Mouse (Mus musculus) heart, embryonic 16.5 days (tissue): ENCODE measurements around the gene Clhc1. TPM values are rescaled to one million over a fixed set of nuclear protein-coding genes. Genes with fewer than 3 reads are reported as not detected.

Source experiments
- ATAC-seq: fragments of 200-750 bp; cut with Nextera tagmentation; replicated peaks from 2 replicates; pipeline ENCODE4 v1.8.0; 2017; ENCODE audit warnings: moderate number of reproducible peaks; ENCODE audit not compliant: insufficient read depth, low FRiP score; ENCODE audit errors: extremely low read depth
- H3K27ac ChIP-seq: fragments of 300-500 bp; sonication (generic); 2 replicates; pipeline ENCODE4 v1.5.1; 2014; ENCODE audit warnings: mild to moderate bottlenecking, low read length, control low read depth, moderate library complexity
- H3K27me3 ChIP-seq: fragments of 300-500 bp; sonication (generic); 2 replicates; pipeline ENCODE4 v1.6.1; 2014; ENCODE audit warnings: low read length, mixed read lengths; ENCODE audit not compliant: control insufficient read depth, insufficient read depth
- H3K36me3 ChIP-seq: fragments of 300-500 bp; sonication (generic); 2 replicates; pipeline ENCODE4 v1.6.1; 2014; ENCODE audit not compliant: control insufficient read depth, insufficient read depth
- H3K4me1 ChIP-seq: fragments of 300-500 bp; sonication (generic); 2 replicates; pipeline ENCODE4 v1.6.1; 2014; ENCODE audit warnings: low read length, mixed read lengths; ENCODE audit not compliant: control insufficient read depth, insufficient read depth
- H3K4me2 ChIP-seq: fragments of 300-500 bp; sonication (generic); 2 replicates; pipeline ENCODE4 v1.6.1; 2014; ENCODE audit warnings: low read depth, mild to moderate bottlenecking, control low read depth, low read length
- H3K4me3 ChIP-seq: fragments of 300-500 bp; sonication (generic); 2 replicates; pipeline ENCODE4 v1.5.1; 2014; ENCODE audit warnings: mild to moderate bottlenecking, control low read depth, low read length
- H3K9ac ChIP-seq: fragments of 300-500 bp; sonication (generic); 2 replicates; pipeline ENCODE4 v1.6.1; 2014; ENCODE audit warnings: low read length, control low read depth
- H3K9me3 ChIP-seq: fragments of 300-500 bp; sonication (generic); replicated peaks from 2 replicates; pipeline ENCODE4 v1.6.1; 2016; ENCODE audit warnings: low read length; ENCODE audit not compliant: control insufficient read depth
- WGBS: fragments of 180-500 bp; shearing (Covaris S2); extraction: QIAGEN DNeasy Blood & Tissue Kit; methylation state at CpG from one replicate; pipeline ENCODE4 v1.1.7; 2014; 5-methylcytosine and 5-hydroxymethylcytosine counted together
- polyA plus RNA-seq: library from polyadenylated mRNA; unstranded; fragments of >200 nt; fragmentation: Nextera tagmentation; extraction: Ambion mirVana; gene quantifications from 2 replicates; pipeline ENCODE4 v1.2.1, GENCODE M21; 2015

The Clhc1 gene
- polyA plus RNA-seq, 1 experiment from 2014 or later = 0.14 TPM

DNA sequence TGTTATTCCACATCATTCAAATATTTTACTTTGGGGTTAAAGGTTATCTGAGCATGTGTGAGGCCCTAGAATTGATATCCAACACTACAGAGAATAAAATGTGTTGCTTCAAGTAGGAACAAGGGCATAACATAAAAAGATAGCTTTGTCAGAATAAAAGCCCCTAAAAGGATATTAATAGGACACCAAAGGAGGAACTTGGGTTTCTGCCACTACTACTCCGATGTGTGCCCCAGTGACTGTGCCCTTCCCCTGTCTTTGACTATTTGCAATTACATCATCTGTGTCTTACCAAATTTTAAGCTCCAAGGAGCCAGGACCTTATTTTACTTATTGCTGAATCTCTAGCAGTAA is 1.7 kb downstream of the Clhc1 start:
- WGBS = 53% methylated on average over 1 of the region's 1 CpGs
- Histone ChIP-seq H3K9ac (no peak overlapping the region), H3K4me1 (peaks cover 12% of the 10 kb centered on the region), H3K36me3 (peaks cover 14% of the 10 kb centered on the region), H3K4me3 (no peak overlapping the region), H3K9me3 (no peaks in the 10 kb centered on the region), H3K27me3 (no peaks in the 10 kb centered on the region), H3K27ac (no peak overlapping the region), H3K4me2 (no peak overlapping the region)
- ATAC-seq = no peak

DNA sequence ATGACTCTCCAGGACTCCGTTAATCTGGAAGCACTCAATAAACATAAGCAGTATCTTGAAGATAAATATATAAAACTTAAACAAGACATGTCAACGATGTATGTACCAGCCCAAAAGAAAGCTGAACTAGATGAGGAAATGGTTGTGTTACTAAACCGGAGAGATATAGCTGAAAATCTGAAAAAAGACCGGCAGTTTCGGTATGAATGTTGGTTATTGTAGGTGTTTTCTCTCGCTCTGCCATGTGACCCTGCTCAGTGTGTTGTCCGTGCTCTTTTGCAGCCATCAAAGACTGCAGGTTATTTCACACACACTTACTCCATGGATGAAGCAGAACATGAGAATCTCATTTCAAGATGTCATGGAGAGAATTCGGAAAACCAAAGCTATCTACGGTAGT is 12.7 kb downstream of the Clhc1 start:
- H3K9me3 ChIP-seq = no peaks in the 10 kb centered on the region
- no peak for ATAC-seq
- H3K4me2 ChIP-seq = no peak overlapping the region
- no peaks in the 10 kb centered on the region for H3K36me3 ChIP-seq
- H3K9ac ChIP-seq = no peak overlapping the region
- no peak overlapping the region for H3K27ac ChIP-seq
- H3K27me3 ChIP-seq = no peaks in the 10 kb centered on the region
- no peak overlapping the region for H3K4me3 ChIP-seq
- 80% methylated on average over 9 of the region's 9 CpGs for WGBS
- H3K4me1 ChIP-seq = no peaks in the 10 kb centered on the region

DNA sequence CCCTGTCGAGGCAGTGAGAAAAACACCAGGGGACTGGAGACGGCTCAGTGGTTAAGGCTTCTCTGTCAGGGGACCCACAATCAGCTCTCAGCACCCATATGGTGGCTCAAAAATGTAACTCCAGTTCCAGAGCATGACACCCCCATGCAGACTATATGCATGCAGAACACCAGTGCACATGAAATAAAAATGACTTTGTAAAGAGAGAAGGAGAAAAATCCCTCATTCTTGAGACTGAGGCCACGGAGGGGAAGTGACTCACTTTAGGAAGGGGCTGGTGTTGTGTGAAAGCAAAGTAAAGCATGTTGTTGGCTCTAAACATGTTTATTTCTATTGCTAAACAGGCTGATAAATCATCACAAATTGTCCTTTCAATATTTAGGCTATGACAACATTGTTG is 13.2 kb downstream of the Clhc1 start:
- H3K9me3 ChIP-seq = no peaks in the 10 kb centered on the region
- 79% methylated on average over 3 of the region's 3 CpGs for WGBS

DNA sequence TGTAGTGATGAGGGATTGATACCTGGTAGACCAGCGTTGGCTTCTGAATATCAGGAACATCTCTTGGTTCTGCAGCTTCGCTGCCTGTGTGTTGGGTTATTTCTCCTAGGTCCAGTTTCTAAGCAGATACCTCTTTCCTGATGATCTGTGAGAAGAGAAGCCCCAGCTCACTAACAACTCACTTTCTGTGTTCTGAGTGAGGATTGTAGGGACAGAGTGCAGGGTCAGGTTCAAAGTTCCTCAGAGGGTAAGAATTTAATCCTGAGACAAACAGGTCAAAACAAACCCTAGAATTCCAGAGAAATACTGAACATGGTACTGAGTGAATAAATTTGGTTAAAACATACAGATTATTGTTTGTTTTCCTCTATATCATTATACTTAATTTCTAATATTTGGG is 15.7 kb downstream of the Clhc1 start:
- no peak overlapping the region for H3K4me2 ChIP-seq
- no peak overlapping the region for H3K9ac ChIP-seq
- H3K36me3 ChIP-seq = no peaks in the 10 kb centered on the region
- H3K4me1 ChIP-seq = no peaks in the 10 kb centered on the region
- no peak for ATAC-seq
- H3K27ac ChIP-seq = no peak overlapping the region
- no peaks in the 10 kb centered on the region for H3K9me3 ChIP-seq
- no peaks in the 10 kb centered on the region for H3K27me3 ChIP-seq
- no peak overlapping the region for H3K4me3 ChIP-seq
- WGBS = 71% methylated on average over 2 of the region's 2 CpGs

More for the DNA sequence above, 13.2 kb downstream of the Clhc1 start:
- H3K36me3 ChIP-seq = no peaks in the 10 kb centered on the region
- H3K4me3 ChIP-seq = no peak overlapping the region
- H3K27me3 ChIP-seq = no peaks in the 10 kb centered on the region
- no peaks in the 10 kb centered on the region for H3K4me1 ChIP-seq
- H3K4me2 ChIP-seq = no peak overlapping the region
- no peak overlapping the region for H3K27ac ChIP-seq
- H3K9ac ChIP-seq = no peak overlapping the region
- no peak for ATAC-seq

DNA sequence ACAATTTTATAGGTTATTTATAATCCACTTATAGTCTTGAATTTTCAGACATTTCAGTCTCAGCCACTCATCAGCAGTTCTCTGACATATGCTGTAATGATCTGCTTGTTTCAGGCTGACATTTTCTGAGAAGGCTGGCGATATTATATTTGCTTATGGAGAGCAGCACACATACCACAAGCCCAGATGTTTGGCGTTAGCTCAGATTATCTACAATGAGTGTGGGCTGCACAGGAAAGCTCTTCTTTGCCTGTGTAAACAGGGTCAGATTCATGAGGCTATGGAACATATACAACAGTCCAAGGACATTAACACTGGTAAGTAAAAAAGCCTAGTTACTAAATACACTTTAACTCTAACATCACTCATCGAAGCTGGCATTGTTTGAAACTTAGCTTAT is 23.8 kb downstream of the Clhc1 start:
- H3K9ac ChIP-seq = no peak overlapping the region
- no peaks in the 10 kb centered on the region for H3K9me3 ChIP-seq
- WGBS = 54% methylated on average over 3 of the region's 3 CpGs
- no peak overlapping the region for H3K27ac ChIP-seq
- no peaks in the 10 kb centered on the region for H3K27me3 ChIP-seq
- no peaks in the 10 kb centered on the region for H3K4me1 ChIP-seq
- no peaks in the 10 kb centered on the region for H3K36me3 ChIP-seq
- H3K4me2 ChIP-seq = no peak overlapping the region
- H3K4me3 ChIP-seq = no peak overlapping the region
- no peak for ATAC-seq

DNA sequence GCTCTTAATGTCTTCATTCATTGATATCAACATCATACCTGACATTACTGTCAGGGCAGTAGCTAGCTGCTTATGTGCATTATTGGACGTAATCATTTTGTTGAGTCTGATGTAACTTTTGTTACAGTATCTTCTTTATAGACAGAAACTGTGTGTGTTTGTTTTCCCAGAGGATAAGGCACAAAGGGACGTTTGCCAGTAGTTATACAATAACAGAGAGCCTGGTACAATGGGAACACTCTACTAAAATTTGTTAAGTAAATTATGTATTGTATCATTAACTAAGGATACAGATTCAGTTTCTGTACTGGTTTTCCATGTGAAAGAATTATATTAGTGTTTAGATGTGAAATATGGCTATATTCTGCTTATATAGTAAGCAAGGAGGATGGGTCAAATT is 24.9 kb downstream of the Clhc1 start:
- Histone ChIP-seq H3K4me2 (no peak overlapping the region), H3K9ac (no peak overlapping the region), H3K9me3 (no peaks in the 10 kb centered on the region), H3K27me3 (no peaks in the 10 kb centered on the region), H3K27ac (no peak overlapping the region), H3K4me1 (no peaks in the 10 kb centered on the region), H3K36me3 (no peaks in the 10 kb centered on the region), H3K4me3 (no peak overlapping the region)
- no peak for ATAC-seq
- 68% methylated on average over 2 of the region's 2 CpGs for WGBS

DNA sequence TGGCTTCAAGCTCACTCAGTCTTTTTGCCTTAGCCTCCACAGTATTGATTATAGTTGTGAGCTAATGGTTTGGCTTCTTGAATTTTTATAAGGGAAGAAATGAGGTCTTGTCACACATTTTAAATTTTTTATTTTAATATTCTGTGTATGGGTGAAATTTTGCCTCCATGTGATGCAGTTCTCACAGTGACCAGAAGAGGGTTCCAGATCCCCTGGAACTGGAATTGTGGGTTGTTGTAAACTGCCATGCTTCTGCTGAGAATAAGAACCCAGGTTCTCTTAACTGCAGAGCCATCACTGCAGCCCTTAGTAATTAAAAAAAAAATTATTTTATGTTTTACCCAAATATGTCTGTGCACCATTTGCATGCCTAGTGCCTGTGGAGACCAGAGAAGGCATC is 31.9 kb downstream of the Clhc1 start:
- no peak overlapping the region for H3K4me3 ChIP-seq
- no peak overlapping the region for H3K27ac ChIP-seq
- no peak overlapping the region for H3K9ac ChIP-seq
- no peak for ATAC-seq
- H3K9me3 ChIP-seq = peaks cover 3% of the 10 kb centered on the region; the same call in 1 of the 2 replicates
- H3K4me1 ChIP-seq = no peaks in the 10 kb centered on the region
- no peak overlapping the region for H3K4me2 ChIP-seq
- H3K36me3 ChIP-seq = no peaks in the 10 kb centered on the region
- no peaks in the 10 kb centered on the region for H3K27me3 ChIP-seq

DNA sequence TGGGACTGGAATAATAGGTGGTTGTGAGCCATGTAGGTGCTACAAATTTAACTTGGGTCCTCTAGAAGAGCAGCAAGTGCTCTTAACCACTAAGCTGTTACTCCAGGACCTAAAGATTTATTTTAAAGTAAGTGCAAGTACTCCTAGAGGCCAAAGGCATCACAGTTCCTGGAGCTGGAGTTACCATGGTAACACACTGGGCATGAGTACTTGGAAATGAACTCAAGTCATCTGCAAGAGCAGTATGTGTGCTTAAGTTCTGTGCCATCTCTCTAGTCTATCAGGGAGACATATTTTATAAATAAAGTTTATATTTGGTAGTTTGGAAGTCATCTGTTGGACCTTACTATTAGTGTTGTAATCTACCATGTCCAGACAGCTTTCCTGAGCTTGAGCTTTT is 47.5 kb downstream of the Clhc1 start:
- no peak for ATAC-seq
- H3K4me3 ChIP-seq = no peak overlapping the region
- no peak overlapping the region for H3K9ac ChIP-seq
- H3K9me3 ChIP-seq = 0 out of 2 replicates have a peak, but pooled peaks cover 3% of the 10 kb centered on the region
- no peaks in the 10 kb centered on the region for H3K36me3 ChIP-seq
- H3K4me1 ChIP-seq = no peaks in the 10 kb centered on the region
- H3K27ac ChIP-seq = no peak overlapping the region
- H3K4me2 ChIP-seq = no peak overlapping the region
- H3K27me3 ChIP-seq = no peaks in the 10 kb centered on the region

DNA sequence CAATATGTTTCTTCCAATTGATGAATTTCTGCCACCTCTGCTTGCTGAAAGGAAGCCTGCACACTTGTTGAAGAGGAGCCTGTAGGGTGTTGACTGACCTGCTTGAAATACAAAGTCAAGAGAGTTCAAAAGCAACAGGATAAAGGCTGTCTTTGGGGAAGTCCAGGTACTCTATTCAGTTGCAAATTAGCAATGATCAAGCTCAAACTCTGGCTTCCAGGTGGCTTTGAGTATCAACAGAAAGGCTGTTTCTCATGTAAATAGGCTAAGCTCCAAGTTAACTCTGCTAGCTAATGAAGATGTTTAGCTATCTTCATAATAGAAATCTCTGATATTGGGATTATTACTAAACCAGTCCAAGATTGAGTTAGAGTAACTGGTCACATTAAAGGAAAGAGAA is 49.4 kb downstream of the Clhc1 start:
- Histone ChIP-seq H3K27ac (no peak overlapping the region), H3K4me3 (no peak overlapping the region), H3K36me3 (no peaks in the 10 kb centered on the region), H3K4me2 (no peak overlapping the region), H3K9me3 (0 out of 2 replicates have a peak, but pooled peaks cover 3% of the 10 kb centered on the region), H3K27me3 (no peaks in the 10 kb centered on the region), H3K9ac (no peak overlapping the region), H3K4me1 (no peaks in the 10 kb centered on the region)
- ATAC-seq = no peak

DNA sequence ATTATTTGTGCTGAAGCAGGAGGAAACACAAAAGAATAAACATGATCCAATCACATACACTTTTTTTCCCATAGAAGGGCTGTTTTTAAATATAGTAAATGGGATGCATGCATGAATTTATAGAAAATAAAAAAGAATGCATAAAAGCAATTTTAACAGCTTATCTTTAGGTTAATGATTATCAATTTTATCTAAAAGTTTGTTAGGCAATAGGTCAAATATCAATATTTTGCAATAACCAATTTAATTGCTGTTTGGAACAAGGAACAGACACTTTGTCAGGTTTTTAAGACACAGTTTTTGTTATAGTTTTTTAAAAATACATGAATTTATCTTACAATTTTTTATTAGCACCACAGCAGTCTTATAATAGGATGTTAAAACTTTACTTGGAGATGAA is 51.2 kb downstream of the Clhc1 start:
- Histone ChIP-seq H3K9me3 (0 out of 2 replicates have a peak, but pooled peaks cover 3% of the 10 kb centered on the region), H3K36me3 (no peaks in the 10 kb centered on the region), H3K4me2 (no peak overlapping the region), H3K4me1 (no peaks in the 10 kb centered on the region), H3K4me3 (no peak overlapping the region), H3K9ac (no peak overlapping the region), H3K27ac (no peak overlapping the region), H3K27me3 (no peaks in the 10 kb centered on the region)
- ATAC-seq = no peak
